Mouse (Mus musculus) C2C12 (cell line): ENCODE data around the gene Dus4l.

Experiments used
- CTCF ChIP-seq: IDR thresholded peaks from one replicate; pipeline ENCODE4 v1.5.1; 2011; ENCODE audit not compliant: control insufficient read depth, insufficient read depth, insufficient read length
- FOSL1 ChIP-seq: IDR thresholded peaks from one replicate; pipeline ENCODE4 v1.8.0; 2011; ENCODE audit warnings: mild to moderate bottlenecking, low read length; ENCODE audit not compliant: poor library complexity, insufficient read depth, severe bottlenecking
- MAX ChIP-seq: IDR thresholded peaks from one replicate; pipeline ENCODE4 v1.6.1; 2011; ENCODE audit warnings: mild to moderate bottlenecking, control low read depth
- MYOD1 ChIP-seq: IDR thresholded peaks from one replicate; pipeline ENCODE4 v1.6.1; 2011; ENCODE audit warnings: low read depth; ENCODE audit not compliant: control insufficient read depth, insufficient read length
- USF1 ChIP-seq: IDR thresholded peaks from one replicate; pipeline ENCODE4 v1.6.1; 2011; ENCODE audit warnings: low read depth, mild to moderate bottlenecking, control low read depth, moderate library complexity

- TF ChIP-seq CTCF: no peak
- no peak for TF ChIP-seq MYOD1
- TF ChIP-seq USF1: no peak
- no peak for TF ChIP-seq FOSL1
- TF ChIP-seq MAX: no peak
Measured at GRCm38 (mm10) chr12:31625016-31625415, 29.6 kb downstream of the Dus4l start.
